Mouse (Mus musculus): ENCODE measurements around the gene Pkd1l2.
A peak's percentile ranks its signal among the peaks of the same experiment; 100 is the strongest.

Gene Pkd1l2

GRCm38 (mm10) chr8:116975066-116975465 is 107.2 kb downstream of the Pkd1l2 start:
- DNase-seq (ENCODE audit: low spot score in 2 of 2): no peak

- DNase-seq (ENCODE audit: low spot score in 2 of 2): no peak
These were observed 112.7 kb downstream of the Pkd1l2 start for GRCm38 (mm10) chr8:116969531-116969930.

GRCm38 (mm10) chr8:116954415-116954814 is 127.8 kb downstream of the Pkd1l2 start:
- DNase-seq (ENCODE audit: low spot score in 2 of 2): peak; percentile 85 to 94

GRCm38 (mm10) chr8:116952428-116952827 is 129.8 kb downstream of the Pkd1l2 start:
- DNase-seq (ENCODE audit: low spot score in 2 of 2): no peak

GRCm38 (mm10) chr8:116951778-116952177 is 130.5 kb downstream of the Pkd1l2 start:
- DNase-seq (ENCODE audit: low spot score in 2 of 2): no peak

GRCm38 (mm10) chr8:116951369-116951768 is 130.9 kb downstream of the Pkd1l2 start:
- DNase-seq (ENCODE audit: low spot score in 2 of 2): no peak

GRCm38 (mm10) chr8:116947589-116947988 is 134.7 kb downstream of the Pkd1l2 start:
- no peak for DNase-seq (ENCODE audit: low spot score in 2 of 2)

GRCm38 (mm10) chr8:116946851-116947250 is 135.4 kb downstream of the Pkd1l2 start:
- no peak for DNase-seq (ENCODE audit: low spot score in 2 of 2)

- DNase-seq (ENCODE audit: low spot score in 2 of 2): peak; percentile 57 to 73
These were observed 135.9 kb downstream of the Pkd1l2 start for GRCm38 (mm10) chr8:116946268-116946838.
